Mouse (Mus musculus): ENCODE measurements around the gene Phc2.

Phc2 gene

DNA sequence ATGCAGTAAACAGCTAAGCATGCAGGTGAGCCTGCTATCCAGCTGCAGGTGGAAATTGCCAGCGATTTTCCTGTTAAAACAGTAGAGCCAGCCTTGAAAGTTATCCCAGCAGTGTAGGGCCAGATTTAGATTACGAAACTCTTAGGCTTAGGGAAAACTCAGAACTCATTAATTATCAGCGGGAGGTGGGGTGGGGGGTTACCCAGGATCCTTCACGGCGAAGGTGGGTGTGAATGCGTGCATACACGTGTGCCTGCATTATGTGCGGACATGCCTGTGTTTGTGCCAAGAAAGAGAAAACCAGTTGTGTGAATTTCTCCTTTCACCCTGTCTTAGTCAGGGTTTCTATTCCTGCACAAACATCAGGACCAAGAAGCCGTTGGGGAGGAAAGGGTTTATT, 62.2 kb downstream of the Phc2 start:
- DNase-seq (ENCODE audit: low read depth in 2 of 2, low spot score in 2 of 2), result no peak

DNA sequence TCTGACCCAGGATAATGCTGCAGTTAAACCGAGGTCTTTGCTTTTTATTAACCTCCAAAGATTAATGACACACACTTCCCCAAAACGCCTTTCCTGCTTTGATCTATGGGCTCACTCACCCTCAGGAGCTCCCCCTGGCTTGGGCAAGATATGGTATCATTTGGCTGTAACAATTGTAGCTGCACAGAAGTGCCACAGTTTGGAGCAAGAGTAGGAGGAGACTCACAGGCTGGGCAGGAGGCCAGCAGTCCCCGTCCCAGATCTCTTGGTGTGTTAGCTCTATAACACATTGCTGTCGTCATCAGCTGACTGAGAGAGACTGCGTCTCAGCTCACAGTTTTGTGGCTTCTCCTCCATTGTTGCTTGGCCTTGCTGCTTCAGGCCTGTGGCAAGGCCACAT, 65.6 kb downstream of the Phc2 start:
- DNase-seq (ENCODE audit: low read depth in 2 of 2, low spot score in 2 of 2), result no peak

DNA sequence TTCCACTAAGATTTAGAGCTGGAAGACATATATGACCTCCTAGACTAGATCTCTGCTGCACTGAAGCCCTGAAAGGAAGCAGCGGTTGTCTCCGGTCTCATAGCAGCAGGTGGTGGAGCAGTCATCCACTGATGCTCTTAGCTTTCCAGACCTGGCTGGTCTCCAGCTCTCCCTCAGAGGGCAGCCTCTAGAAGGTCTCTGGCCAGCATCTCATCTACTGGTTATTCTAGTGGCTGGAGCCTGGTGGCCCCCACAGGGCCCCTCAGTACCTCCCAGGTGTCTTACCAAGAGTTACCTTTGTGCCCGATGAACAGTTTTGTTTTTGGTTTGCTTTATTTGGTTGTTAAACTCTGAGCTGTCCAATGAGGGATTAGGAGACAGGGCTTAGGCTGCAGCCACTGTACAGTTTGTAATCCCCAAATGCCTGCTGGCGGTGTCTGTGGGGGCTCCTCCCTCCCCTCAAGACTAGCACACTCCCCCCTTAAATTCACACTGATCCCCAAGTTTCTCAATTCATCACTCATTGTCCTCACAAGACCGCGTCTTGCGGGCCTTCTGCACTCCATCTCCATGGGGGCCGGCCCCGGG, 66.7 kb downstream of the Phc2 start:
- DNase-seq (ENCODE audit: low read depth in 2 of 2, low spot score in 2 of 2), result no peak

DNA sequence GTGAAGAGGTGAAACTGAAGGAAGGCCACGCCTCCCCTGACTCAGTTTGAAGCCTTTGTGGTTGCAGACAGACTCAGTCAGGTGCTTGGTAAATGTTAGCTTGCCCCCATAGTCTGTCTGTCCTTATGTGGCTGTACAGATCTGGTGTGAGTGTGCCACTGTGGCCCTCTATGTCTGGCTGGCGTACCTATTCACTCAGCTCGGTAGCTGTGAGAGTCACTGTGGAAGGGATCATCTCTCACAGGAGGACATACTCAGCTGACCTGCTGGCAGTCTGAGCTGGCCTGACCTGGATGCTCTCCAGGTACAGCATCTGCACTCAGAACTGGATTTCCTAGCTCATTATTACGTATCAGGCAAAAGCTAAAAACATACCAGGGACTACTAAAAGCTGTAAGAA, 67.3 kb downstream of the Phc2 start:
- no peak for DNase-seq (ENCODE audit: low read depth in 2 of 2, low spot score in 2 of 2)

DNA sequence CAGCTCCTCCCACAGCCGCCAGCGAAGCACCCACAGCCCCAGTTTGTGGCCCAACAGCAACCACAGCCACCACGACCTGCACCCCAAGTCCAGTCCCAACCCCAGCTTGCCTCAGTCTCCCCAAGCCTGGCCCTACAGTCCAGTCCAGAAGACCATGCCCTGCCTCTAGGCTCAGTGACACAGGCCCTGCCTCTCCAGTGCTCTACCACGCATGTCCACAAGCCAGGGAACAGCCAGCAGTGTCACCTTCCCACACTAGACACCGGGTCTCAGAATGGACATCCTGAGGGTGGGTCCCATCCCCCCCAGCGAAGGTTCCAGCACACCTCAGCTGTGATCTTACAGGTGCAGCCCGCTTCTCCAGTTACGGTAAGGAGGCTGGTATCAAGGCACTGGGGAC, 68.4 kb downstream of the Phc2 start:
- no peak for DNase-seq (ENCODE audit: low read depth in 2 of 2, low spot score in 2 of 2)

DNA sequence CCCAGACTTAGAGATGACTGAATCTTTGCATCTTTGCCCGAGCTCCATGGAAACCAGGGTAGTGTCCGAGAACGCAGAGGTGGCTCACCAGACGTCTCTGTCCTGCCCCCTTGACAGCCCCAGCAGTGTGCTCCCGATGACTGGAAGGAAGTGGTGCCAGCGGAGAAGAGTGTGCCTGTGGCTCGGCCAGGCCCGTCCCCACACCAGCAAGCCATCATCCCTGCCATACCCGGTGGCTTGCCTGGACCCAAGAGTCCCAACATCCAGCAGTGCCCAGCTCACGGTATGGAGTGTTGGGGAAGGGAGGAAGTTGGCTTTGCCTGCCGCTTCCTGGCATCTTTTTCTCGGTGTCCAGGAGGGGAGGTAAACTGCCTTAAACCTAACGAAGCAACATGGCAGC, 68.9 kb downstream of the Phc2 start:
- no peak for DNase-seq (ENCODE audit: low read depth in 2 of 2, low spot score in 2 of 2)

DNA sequence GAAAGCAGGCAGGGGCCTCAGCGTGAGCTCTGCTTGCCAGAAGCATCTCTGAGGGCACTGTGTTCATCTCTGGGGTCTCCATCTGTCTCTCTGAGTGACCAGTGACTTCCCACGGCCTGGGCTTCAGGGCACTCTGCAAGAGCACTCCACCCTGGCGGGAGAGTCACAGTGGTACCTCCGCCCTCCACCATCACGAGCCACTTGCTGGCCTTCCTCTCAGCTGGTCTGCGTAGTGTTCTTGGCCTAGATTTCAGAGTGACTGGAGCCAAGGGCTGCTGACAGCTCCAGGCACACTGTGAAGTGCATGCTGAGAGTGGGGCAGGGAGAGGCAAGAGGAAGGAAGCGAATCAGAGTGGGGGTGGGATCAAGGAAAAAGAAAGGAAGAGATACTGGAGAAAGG, 69.6 kb downstream of the Phc2 start:
- DNase-seq (ENCODE audit: low read depth in 2 of 2, low spot score in 2 of 2), result no peak

DNA sequence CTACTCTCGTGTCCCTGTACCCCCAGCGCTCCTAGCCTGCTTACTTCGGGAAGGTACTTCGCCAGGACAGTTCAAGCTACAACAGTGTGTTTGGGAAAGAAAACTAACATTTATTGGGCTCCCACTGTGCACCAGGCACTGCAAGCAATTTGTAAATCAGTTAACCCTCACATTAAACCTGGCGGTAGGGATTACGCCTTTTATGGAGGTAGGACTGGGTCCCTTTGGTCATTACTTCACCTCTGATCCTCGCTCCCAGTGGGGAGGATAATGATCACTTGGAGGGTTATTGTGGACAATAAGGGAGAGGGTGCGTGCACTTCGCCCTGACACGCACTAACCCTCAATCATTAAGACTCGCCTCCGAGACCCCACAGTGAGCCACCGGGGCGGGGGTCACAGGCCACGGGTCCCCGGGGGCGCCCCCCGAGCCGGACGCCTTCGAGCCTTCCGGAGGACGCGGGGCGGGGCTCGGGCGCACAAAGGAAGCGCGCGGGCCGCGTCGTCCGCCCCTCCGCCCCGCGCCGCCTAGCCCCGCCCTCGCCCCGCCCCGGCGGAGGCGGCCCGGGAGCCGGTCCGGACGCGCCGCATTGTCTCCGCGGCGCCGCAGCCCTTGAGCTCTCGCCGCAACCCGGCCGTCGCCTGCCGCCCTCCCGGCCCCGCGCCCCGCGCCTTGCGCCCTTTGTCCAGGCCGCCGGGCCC, 72.7 kb downstream of the Phc2 start:
- DNase-seq (ENCODE audit: low read depth in 2 of 2, low spot score in 2 of 2), result peak; percentile 49 to 62

DNA sequence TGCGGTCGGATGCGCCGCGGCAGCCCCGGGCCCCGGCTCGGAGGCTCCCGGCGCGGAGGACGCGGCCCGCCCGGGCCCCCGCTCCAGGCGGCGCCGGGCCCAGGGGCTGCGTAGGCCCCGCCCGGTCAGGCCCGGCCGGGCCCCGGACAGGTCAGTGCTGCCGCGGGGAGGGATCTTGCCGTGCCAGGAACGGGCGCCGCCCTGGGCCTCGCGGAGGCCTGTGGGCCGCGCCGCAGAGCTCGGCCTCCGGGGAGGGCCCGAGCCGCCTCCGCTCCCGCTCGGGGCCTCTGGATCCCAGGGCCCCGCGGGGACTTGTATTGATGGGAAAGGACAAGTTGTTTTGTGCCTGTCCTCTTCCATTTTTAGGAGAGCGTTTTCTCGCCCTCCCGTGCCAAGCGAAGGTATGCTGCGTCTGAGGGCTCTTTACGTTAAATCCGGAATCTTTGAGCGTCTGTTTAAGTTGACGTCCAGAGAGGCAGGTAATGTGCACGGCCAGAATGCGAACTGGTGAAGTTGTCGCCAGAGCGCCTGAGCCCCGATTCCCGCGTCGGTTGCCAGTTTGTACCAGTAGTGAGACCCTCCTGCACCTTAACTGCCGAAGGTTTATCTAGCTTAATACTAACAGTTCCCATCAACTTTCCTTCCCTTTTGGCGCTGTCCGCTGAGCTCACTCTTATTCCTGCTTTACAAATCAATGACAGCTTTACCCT, 73.4 kb downstream of the Phc2 start:
- no peak for DNase-seq (ENCODE audit: low read depth in 2 of 2, low spot score in 2 of 2)

DNA sequence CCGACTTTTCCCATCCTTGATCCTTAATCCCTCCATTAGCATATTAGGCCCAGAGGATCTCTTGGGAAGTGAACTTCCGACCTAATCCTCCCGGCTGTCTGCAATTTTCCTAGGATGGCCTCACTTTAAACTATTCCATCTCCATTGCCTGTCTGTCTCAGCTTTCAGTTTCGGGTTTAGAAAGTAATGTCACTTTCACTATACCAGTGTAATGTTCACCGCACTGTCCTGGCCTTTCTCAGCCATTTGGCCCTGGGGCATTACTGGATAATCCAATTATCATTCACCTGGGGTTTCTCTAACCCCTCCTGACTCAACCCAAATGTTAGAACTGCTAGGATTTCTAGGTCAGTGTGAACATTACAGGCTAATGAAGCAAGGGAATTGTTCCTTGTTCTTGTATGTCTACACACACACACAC, 73.9 kb downstream of the Phc2 start:
- DNase-seq (ENCODE audit: low read depth in 2 of 2, low spot score in 2 of 2), result no peak

DNA sequence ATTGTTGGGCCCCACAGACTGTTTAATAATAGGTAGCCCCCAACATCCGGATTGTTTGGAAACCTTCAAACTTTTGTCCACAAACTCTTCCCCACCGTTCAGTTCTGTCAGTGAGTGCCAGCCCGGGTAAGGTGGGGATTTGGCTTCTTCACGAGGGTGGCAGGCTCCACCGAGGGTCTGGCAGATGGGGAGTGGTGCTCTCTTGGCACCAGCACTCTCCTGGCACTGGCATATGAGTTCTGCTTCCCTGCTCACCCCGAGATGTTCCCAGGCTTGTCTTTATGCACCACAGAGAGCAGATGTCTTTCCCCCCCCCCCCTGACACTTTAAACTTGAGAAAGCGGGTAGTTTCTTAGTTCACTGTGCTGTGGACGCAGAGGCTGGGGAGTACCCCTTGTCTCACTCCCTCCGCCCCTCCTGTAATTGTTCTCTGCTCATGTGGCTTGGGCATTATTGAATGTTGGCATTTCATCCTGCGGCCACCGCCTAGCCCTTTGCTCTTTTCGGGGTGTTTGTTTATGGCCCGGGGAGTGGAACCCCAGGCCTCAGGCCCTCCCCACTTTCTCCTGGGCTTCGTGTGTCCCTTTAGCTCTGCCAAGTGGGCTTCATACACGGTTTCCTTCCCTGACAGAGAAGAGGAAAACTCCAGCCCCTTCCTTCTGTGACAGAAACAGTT, 74.7 kb downstream of the Phc2 start:
- no peak for DNase-seq (ENCODE audit: low read depth in 2 of 2, low spot score in 2 of 2)

DNA sequence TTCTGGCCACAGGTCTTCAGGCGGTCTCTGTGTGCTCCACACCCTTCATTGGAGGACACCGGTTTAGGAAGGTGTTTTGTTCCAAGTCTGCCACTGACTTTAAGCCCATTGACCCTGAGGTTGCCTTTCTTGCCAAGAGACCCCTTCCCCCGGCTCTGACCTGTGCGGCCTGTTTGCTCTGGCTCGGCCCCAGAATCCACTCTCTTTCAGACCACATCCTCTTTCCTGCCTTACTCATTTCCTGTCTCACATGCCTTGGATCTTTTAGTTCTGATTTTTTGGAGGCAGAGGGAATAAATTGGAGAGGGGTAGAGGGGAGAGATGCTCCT, 75.2 kb downstream of the Phc2 start:
- no peak for DNase-seq (ENCODE audit: low read depth in 2 of 2, low spot score in 2 of 2)

DNA sequence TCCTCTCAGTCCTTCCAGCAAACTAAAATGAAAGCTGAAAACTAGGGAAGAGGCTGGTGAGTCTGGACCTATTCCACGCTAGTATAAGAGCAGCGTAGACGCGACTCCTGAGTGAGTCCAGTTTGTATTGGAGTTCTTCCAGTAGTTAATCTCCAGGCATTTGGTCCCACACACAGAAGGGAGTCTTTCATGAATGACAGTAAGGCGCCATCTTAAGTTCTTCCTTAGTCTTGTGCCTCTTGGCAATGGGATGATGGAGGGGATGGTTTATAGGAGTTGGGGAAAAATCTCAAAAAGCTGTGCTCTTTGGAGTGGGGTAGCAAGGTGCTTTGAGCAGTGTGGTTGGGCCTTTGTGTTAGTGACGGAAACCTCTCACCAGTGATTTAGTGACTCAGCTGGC, 75.8 kb downstream of the Phc2 start:
- no peak for DNase-seq (ENCODE audit: low read depth in 2 of 2, low spot score in 2 of 2)

DNA sequence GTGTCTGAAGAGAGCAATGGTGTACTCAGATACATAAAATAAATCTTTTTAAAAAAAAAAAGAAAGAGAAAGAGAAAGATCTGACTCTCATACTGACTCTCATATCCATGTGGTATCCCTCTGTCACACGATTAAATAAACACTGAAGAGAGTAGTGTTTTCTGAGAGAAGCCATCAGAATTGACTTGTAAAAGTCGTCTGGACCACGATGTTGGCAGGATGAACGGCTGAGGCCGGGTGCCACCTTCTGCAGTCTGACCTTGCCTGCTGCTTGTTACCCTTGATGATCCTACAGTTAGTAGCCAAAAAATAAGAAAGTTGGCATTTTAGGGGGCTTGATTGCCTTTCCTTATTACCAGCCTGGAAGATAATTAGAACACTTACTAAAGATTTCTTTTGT, 78.3 kb downstream of the Phc2 start:
- DNase-seq (ENCODE audit: low read depth in 2 of 2, low spot score in 2 of 2), result no peak

DNA sequence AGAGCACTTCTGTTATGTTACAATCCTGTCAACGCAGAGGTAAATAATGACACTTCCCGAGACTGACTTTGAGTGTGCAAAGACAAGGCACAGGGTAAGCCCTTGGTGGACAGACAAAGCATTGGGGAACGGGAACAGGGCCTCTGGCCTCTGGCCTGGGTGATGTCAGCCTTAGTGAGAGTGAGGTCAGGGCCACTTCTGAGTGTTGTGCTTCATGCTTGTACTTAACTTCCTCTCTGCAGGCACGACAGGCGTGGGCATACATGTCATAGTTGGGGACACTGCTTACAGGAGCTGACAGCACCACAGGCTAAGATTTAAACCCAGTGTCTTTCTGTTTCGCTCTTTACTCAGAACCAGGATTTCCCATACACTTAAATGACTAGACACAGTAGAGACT, 79.0 kb downstream of the Phc2 start:
- no peak for DNase-seq (ENCODE audit: low read depth in 2 of 2, low spot score in 2 of 2)

DNA sequence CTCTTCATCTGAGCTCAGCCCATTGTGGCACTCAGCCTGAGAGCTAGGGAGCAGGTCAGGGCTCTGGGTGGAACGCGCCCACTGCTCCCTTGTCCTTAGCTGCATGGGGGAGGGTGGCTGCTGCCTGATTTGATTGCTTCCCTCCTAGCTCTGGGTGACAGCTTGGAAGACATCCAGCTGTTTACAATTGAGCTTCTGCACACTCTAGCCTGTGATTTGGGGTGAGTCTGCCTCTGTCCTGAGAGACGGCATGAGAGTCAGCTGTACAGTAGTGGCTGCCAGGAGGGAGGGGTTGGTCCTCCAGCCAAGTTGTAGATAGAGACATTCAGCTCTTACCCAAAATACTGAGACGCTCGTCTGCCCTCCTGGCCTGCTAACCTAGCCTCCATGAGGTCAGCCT, 79.7 kb downstream of the Phc2 start:
- no peak for DNase-seq (ENCODE audit: low read depth in 2 of 2, low spot score in 2 of 2)

DNA sequence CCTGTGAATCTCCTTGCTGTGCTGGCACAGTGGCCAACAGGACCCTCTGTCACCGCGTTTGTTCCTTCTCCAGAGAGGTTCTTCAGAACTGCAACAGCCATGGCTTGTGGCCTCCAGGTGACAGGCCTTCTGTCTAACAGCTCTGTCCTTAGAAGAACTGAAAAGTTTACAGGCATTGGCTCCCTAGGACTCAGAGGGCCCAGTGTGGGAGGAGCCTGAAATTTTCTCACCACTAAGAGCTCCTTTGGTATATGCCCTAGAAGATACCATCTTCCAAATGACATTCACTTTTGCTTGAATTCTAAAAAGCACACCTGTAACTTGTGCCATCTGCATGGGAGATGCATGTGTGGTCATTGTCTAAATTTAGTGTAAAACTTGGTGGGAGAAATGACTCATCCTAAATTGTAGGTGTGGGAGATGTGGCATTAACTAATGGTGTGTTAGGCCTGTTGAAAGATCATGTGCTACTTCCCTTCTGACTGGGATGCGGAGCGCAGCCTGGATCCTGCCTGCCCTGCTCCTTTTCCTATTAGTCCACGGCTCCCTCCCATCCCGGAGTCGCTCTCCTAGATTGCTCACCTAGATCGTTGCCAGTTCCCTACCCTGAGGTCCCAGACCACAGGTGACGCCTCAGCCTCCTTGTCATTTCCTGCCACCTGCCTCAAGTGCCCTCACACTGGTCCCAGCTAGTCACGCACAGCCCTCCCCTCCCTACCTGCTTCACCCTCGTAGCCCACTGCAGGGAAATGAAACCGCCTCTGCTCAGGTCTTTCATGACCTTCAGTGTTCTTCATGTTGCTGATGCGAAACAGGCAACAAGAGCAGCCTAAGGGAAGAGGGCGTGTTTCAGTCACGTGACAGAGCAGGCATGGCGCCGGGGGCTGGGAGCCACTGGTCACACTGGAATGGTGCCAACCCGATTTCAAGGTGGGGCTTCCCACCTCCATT, 80.5 kb downstream of the Phc2 start:
- DNase-seq (ENCODE audit: low read depth in 2 of 2, low spot score in 2 of 2), result peak; percentile 65 to 74

DNA sequence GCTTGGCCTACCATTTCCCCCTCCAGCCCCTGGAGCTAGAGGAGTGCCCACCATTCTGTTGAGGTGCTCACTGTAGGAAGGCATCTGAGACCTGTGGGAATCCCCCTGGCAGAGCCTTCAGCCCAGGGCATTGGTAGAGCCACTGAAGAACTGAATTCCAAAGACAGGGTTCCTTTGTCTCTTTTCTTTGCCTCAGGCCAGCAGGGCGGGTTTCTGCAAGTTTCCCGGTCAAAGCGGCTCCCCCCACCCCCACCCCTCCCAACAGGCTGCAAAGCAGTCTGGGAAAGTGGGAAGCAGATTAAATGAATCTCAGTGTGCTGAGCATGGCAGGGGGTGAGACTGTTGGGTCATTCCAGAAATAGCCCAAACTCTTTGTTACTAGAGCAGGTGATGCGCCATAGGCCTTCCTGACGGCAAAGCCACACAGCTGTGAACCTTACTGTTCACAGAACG, 82.7 kb downstream of the Phc2 start:
- no peak for DNase-seq (ENCODE audit: low read depth in 2 of 2, low spot score in 2 of 2)

DNA sequence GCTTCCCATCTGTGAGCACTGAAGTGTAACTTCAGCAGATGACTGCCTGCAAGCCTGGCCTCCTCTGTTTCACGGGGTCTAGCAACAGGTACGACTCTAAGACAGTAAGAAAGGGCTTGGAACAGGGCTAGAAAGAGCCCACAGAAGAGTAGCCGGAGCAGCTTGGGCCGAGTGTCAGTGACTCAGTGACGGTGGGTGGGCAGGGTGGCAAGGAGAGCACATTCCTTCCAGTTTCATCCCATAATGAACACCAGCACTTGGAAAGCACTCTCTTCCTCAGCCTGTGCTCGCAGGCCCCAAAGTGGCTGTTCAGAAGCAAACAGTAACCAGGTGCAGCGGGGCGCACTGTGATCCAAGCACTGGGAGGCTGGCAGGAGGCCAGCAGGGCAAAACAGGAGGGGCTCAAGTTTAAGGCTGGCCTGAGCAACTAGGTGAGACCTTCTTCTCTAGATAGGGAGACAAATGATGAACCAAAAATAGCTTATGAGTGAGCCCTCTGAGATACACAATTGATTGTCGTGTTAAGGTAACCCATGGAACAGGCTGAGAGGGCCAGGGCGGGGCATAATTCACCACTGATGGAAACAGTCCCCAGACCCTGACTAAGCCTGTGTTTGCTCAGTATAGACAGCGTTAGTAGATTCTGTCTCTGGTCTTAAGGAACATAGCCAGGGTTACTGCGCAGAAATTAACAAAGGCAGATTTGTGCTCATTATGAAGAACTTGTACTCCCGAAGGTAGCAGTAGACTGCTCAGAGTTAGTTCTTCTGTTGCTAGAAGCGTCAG, 83.5 kb downstream of the Phc2 start:
- DNase-seq (ENCODE audit: low read depth in 2 of 2, low spot score in 2 of 2), result no peak

DNA sequence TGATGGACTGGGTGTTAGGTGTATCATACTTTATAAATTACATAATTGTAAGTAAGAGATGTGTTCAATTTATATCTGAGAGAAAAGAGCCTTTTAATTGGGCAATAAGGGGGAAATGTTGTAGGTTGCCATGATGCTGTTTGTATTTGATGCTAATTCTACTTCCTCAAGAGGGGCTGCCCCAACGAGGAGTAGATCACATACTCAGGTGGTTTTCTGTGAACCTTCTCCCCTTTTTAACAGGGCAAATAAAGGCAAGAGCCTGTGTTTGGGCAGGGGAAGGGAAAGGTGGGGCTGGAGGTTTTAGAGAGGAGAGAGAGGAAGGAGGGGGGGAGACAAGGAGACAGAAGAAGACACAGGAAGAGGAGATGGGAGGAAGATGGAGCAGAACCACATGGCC, 86.4 kb downstream of the Phc2 start:
- DNase-seq (ENCODE audit: low read depth in 2 of 2, low spot score in 2 of 2), result no peak

Data from CD8-positive naive resting alpha-beta T cell, adult 2 months (primary cell).